Comparison of ENCODE assay signal across 9 mouse cellular contexts in the genomic region with DNA sequence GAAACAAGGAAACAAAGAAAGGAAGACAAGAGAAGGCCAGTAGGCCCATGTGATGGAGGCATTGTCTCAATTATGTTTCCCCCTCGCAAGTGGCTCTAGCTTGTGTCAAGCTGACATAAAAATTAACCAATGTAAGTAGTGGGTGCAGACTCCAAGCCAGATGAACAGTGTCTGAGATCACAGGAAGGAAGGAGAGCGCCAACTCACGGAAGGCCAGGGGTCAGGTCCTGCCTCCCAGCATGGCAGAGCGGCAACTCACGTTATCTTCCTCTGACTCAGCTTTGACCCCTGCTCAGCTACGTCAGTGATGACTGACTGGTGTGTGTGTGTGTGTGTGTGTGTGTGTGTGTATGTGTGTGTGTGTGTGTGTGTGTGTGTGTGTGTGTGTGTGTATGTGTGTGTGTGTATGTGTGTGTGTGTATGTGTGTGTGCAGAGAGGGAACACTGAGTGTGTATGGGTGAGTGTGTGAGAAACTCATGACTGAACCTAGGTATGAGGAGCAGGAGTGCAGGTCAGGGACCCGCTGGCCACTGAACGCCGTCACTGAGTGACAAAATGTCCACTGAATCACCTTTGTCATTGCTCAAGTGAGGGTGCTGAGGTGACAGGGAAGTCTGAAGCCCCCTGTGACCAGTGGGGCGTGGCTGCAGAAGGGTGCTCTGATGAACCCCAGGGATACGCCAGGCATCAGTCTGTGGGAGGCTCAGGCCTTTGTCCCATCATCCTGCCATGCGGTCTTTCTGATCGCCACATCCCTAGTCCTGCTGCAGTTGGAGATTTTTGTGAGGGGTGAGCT. TPM values are rescaled to one million over a fixed set of nuclear protein-coding genes. Genes with fewer than 3 reads are reported as not detected.
DNase-seq lines count a peak whose midpoint lies in the region; ATAC-seq and TF ChIP-seq lines count a peak whose summit lies in the region.
"Had no signal": no experiment of that assay in that cellular context is flagged by ENCODE, and none has a peak within 500 bp of the region (broad histone marks: within the 10 kb centered on the region; RNA-seq: fewer than 3 reads in every experiment).

No protein-coding gene starts in this region.

- peaks cover 40% of the 10 kb centered on the region for H3K4me1 ChIP-seq in hindbrain, embryonic 10.5 days (replicated peaks)
- no peaks in the 10 kb centered on the region for H3K4me1 ChIP-seq in hindbrain, embryonic 16.5 days (ENCODE audit: control insufficient read depth, insufficient read depth, low read depth, low read length)
- H3K4me1 ChIP-seq in thymus, adult 2 months (replicated peaks; ENCODE audit: control insufficient read depth, insufficient read depth, low read length): no peaks in the 10 kb centered on the region
- H3K4me1 ChIP-seq: limb, embryonic 15.5 days had no signal

- no peaks in the 10 kb centered on the region for H3K36me3 ChIP-seq in hindbrain, embryonic 10.5 days
- no peaks in the 10 kb centered on the region for H3K36me3 ChIP-seq in hindbrain, embryonic 16.5 days (ENCODE audit: control insufficient read depth, insufficient read depth, low read length)
- H3K36me3 ChIP-seq in thymus, adult 2 months (ENCODE audit: control insufficient read depth, insufficient read depth, low read length): no peaks in the 10 kb centered on the region
- H3K36me3 ChIP-seq: limb, embryonic 15.5 days had no signal

- 73% methylated on average over 13 of the region's 13 CpGs for WGBS in hindbrain, embryonic 10.5 days
- WGBS in hindbrain, embryonic 16.5 days: 71% methylated on average over 13 of the region's 13 CpGs
- WGBS in thymus, adult 2 months: 83% methylated on average over 13 of the region's 13 CpGs

- no peak for TF ChIP-seq CTCF in thymus, adult 2 months (IDR thresholded peaks at IDR 0.05; ENCODE audit: borderline replicate concordance, control insufficient read depth, extremely low read depth, insufficient read depth, low read length, poor library complexity)

- no peak overlapping the region for H3K4me3 ChIP-seq in hindbrain, embryonic 10.5 days
- H3K4me3 ChIP-seq in hindbrain, embryonic 16.5 days (ENCODE audit: low read length): no peak overlapping the region
- H3K4me3 ChIP-seq in thymus, adult 2 months (ENCODE audit: control insufficient read depth, insufficient read depth, low read length): no peak overlapping the region
- H3K4me3 ChIP-seq: limb, embryonic 15.5 days had no signal

- no peak for DNase-seq in hindbrain, embryonic 10.5 days (ENCODE audit: low spot score)
- peak; percentile 0 for DNase-seq in thymus, postnatal 25 days
- DNase-seq in thymus, adult 2 months: no peak
- DNase-seq in embryo, embryonic 10.5 days (ENCODE audit: low spot score): peak; percentile 68
- DNase-seq in kidney, postnatal 10 days: peak; percentile 56
- DNase-seq in thymus, postnatal 4 days: peak; percentile 14

- H3K9ac ChIP-seq in hindbrain, embryonic 16.5 days (ENCODE audit: low read depth, low read length): no peak overlapping the region
- H3K9ac ChIP-seq: limb, embryonic 15.5 days had no signal

- H3K27me3 ChIP-seq in hindbrain, embryonic 10.5 days (ENCODE audit: insufficient read depth, poor library complexity, severe bottlenecking): no peaks in the 10 kb centered on the region
- no peaks in the 10 kb centered on the region for H3K27me3 ChIP-seq in hindbrain, embryonic 16.5 days (replicated peaks; ENCODE audit: control insufficient read depth, insufficient read depth, low read length)
- H3K27me3 ChIP-seq in thymus, adult 2 months (ENCODE audit: control insufficient read depth, insufficient read depth, low read length): no peaks in the 10 kb centered on the region
- H3K27me3 ChIP-seq: limb, embryonic 15.5 days had no signal

- ATAC-seq in hindbrain, embryonic 16.5 days: no peak
- no peak for ATAC-seq in monocyte, adult 5-6 weeks (replicated peaks; ENCODE audit: insufficient number of reproducible peaks, low FRiP score, low TSS enrichment, poor library complexity, severe bottlenecking)

- H3K9me3 ChIP-seq in hindbrain, embryonic 10.5 days: no peaks in the 10 kb centered on the region
- H3K9me3 ChIP-seq in hindbrain, embryonic 16.5 days (ENCODE audit: control insufficient read depth, low read length): no peaks in the 10 kb centered on the region
- H3K9me3 ChIP-seq: limb, embryonic 15.5 days had no signal

- TF ChIP-seq POLR2A in thymus, adult 2 months (IDR thresholded peaks at IDR 0.05; ENCODE audit: control insufficient read depth, extremely low read depth, insufficient read depth, low read length, poor library complexity): no peak

- no peak overlapping the region for H3K4me2 ChIP-seq in hindbrain, embryonic 16.5 days (ENCODE audit: low read length)
- H3K4me2 ChIP-seq: limb, embryonic 15.5 days had no signal

- peak overlapping the region; percentile 24 for H3K27ac ChIP-seq in hindbrain, embryonic 10.5 days
- H3K27ac ChIP-seq in hindbrain, embryonic 16.5 days (ENCODE audit: low read depth, low read length): no peak overlapping the region
- no peak overlapping the region for H3K27ac ChIP-seq in thymus, adult 2 months (ENCODE audit: control insufficient read depth, insufficient read depth, low read length)
- H3K27ac ChIP-seq: limb, embryonic 15.5 days had no signal

RNA-seq across cellular contexts. Expression of a gene that starts 53.1 kb away (rescaled TPM):
- 10.8 and 10.9 TPM in 2 replicates for polyA plus RNA-seq in hindbrain, embryonic 10.5 days (2016; fragmentation: Nextera tagmentation; extraction: Ambion mirVana)
- polyA plus RNA-seq in hindbrain, embryonic 16.5 days (2015; fragmentation: Nextera tagmentation; extraction: Ambion mirVana): 4.2 and 5.5 TPM in 2 replicates
- polyA plus RNA-seq in thymus, adult 2 months (2012; rRNA removed): 6.1 and 9.9 TPM in 2 replicates
- total RNA-seq in monocyte, adult 5-6 weeks (2017): not detected in 3 replicates

RNA-seq across cellular contexts. Expression of a gene that starts 55.5 kb away (rescaled TPM):
- 8.4 and 10.6 TPM in 2 replicates for polyA plus RNA-seq in hindbrain, embryonic 10.5 days (2016; fragmentation: Nextera tagmentation; extraction: Ambion mirVana)
- 19.7 and 22.6 TPM in 2 replicates for polyA plus RNA-seq in hindbrain, embryonic 16.5 days (2015; fragmentation: Nextera tagmentation; extraction: Ambion mirVana)
- polyA plus RNA-seq in thymus, adult 2 months (2012; rRNA removed): 10.9 and 14.2 TPM in 2 replicates
- 107 to 198 TPM (median 140 TPM) in 3 replicates for total RNA-seq in monocyte, adult 5-6 weeks (2017)

Comparison
In these comparisons a context has a peak if more than half of its experiments do, and no peak if none do; other contexts are left out.
1. DNase-seq: peak in thymus, postnatal 25 days (single experiment), embryo, embryonic 10.5 days (single experiment), kidney, postnatal 10 days (single experiment) and thymus, postnatal 4 days (single experiment); none in hindbrain, embryonic 10.5 days (single experiment) and thymus, adult 2 months (single experiment).